Mouse (Mus musculus) embryonic facial prominence, embryonic 14.5 days (tissue): ENCODE results near the gene 4930432M17Rik. TPM values are rescaled to one million over a fixed set of nuclear protein-coding genes. Genes with fewer than 3 reads are reported as not detected.

Experiments
- ATAC-seq: fragments of 200-750 bp; cut with Nextera tagmentation; 2 replicates; pipeline ENCODE4 v1.8.0; 2017; ENCODE audit warnings: low read depth, moderate number of reproducible peaks, moderate TSS enrichment
- DNase-seq: peaks from one replicate; pipeline ENCODE4 v3.0.0-alpha.2; 2015; ENCODE audit warnings: low spot score
- H3K27ac ChIP-seq: fragments of 300-500 bp; sonication (generic); replicated peaks from 2 replicates; pipeline ENCODE4 v1.5.1; 2014; ENCODE audit warnings: low read depth, mild to moderate bottlenecking, low read length, moderate library complexity
- H3K27me3 ChIP-seq: fragments of 300-500 bp; sonication (generic); replicated peaks from 2 replicates; pipeline ENCODE4 v1.6.1; 2014; ENCODE audit warnings: low read length; ENCODE audit not compliant: control insufficient read depth, insufficient read depth
- H3K36me3 ChIP-seq: fragments of 300-500 bp; sonication (generic); 2 replicates; pipeline ENCODE4 v1.6.1; 2014; ENCODE audit warnings: low read length, mixed read lengths; ENCODE audit not compliant: control insufficient read depth, insufficient read depth
- H3K4me1 ChIP-seq: fragments of 300-500 bp; sonication (generic); 2 replicates; pipeline ENCODE4 v1.6.1; 2014; ENCODE audit warnings: antibody characterized with exemption, low read length; ENCODE audit not compliant: control insufficient read depth, insufficient read depth
- H3K4me2 ChIP-seq: fragments of 300-500 bp; sonication (generic); 2 replicates; pipeline ENCODE4 v1.6.1; 2014; ENCODE audit warnings: low read depth, mild to moderate bottlenecking, low read length, moderate library complexity, mixed read lengths
- H3K4me3 ChIP-seq: fragments of 300-500 bp; sonication (generic); 2 replicates; pipeline ENCODE4 v1.5.1; 2014; ENCODE audit warnings: low read depth, mild to moderate bottlenecking, low read length
- H3K9ac ChIP-seq: fragments of 300-500 bp; sonication (generic); 2 replicates; pipeline ENCODE4 v1.6.1; 2014; ENCODE audit warnings: low read depth, mild to moderate bottlenecking, low read length, moderate library complexity, mixed read lengths
- H3K9me3 ChIP-seq: fragments of 300-500 bp; sonication (generic); 2 replicates; pipeline ENCODE4 v1.6.1; 2016; ENCODE audit warnings: low read length; ENCODE audit not compliant: control insufficient read depth
- WGBS: fragments of 180-500 bp; shearing (Covaris S2); extraction: QIAGEN DNeasy Blood & Tissue Kit; methylation state at CpG from one replicate; pipeline ENCODE4 v1.1.7; 2014; 5-methylcytosine and 5-hydroxymethylcytosine counted together
- polyA plus RNA-seq: library from polyadenylated mRNA; unstranded; fragments of >200 nt; fragmentation: Nextera tagmentation; extraction: Ambion mirVana; gene quantifications from 2 replicates; pipeline ENCODE4 v1.2.1, GENCODE M21; 2014

4930432M17Rik gene
- polyA plus RNA-seq, 1 experiment from 2014 or later = not detected

GRCm38 (mm10) chr3:121689697-121690096, 19.1 kb downstream of the 4930432M17Rik start:
- Histone ChIP-seq H3K4me3 (no peak overlapping the region), H3K9me3 (no peaks in the 10 kb centered on the region), H3K4me2 (no peak overlapping the region), H3K27me3 (no peaks in the 10 kb centered on the region), H3K4me1 (no peaks in the 10 kb centered on the region), H3K36me3 (no peaks in the 10 kb centered on the region), H3K9ac (no peak overlapping the region), H3K27ac (no peak overlapping the region)
- no peak for ATAC-seq
- DNase-seq = no peak
- WGBS = 82% methylated on average over 3 of the region's 3 CpGs

GRCm38 (mm10) chr3:121693001-121693730, 22.6 kb downstream of the 4930432M17Rik start:
- Histone ChIP-seq H3K36me3 (no peaks in the 10 kb centered on the region), H3K27me3 (no peaks in the 10 kb centered on the region), H3K4me1 (no peaks in the 10 kb centered on the region), H3K9ac (no peak overlapping the region), H3K27ac (no peak overlapping the region), H3K4me3 (no peak overlapping the region), H3K4me2 (no peak overlapping the region), H3K9me3 (no peaks in the 10 kb centered on the region)
- no peak for ATAC-seq
- 57% methylated on average over 13 of the region's 13 CpGs for WGBS
- no peak for DNase-seq

GRCm38 (mm10) chr3:121693746-121694145, 23.2 kb downstream of the 4930432M17Rik start:
- no peak for ATAC-seq
- H3K4me1 ChIP-seq = no peaks in the 10 kb centered on the region
- 69% methylated on average over 5 of the region's 5 CpGs for WGBS

GRCm38 (mm10) chr3:121697169-121697568, 26.6 kb downstream of the 4930432M17Rik start:
- H3K36me3 ChIP-seq = no peaks in the 10 kb centered on the region
- peaks cover 10% of the 10 kb centered on the region for H3K4me1 ChIP-seq
- DNase-seq = no peak
- no peaks in the 10 kb centered on the region for H3K9me3 ChIP-seq
- H3K4me3 ChIP-seq = no peak overlapping the region
- no peak for ATAC-seq
- no peak overlapping the region for H3K4me2 ChIP-seq
- H3K27ac ChIP-seq = no peak overlapping the region
- H3K27me3 ChIP-seq = no peaks in the 10 kb centered on the region
- 75% methylated on average over 7 of the region's 7 CpGs for WGBS
- no peak overlapping the region for H3K9ac ChIP-seq

More at GRCm38 (mm10) chr3:121693746-121694145, 23.2 kb downstream of the 4930432M17Rik start:
- no peaks in the 10 kb centered on the region for H3K36me3 ChIP-seq
- no peaks in the 10 kb centered on the region for H3K27me3 ChIP-seq
- H3K9ac ChIP-seq = no peak overlapping the region
- no peak overlapping the region for H3K27ac ChIP-seq
- H3K4me2 ChIP-seq = no peak overlapping the region
- H3K4me3 ChIP-seq = no peak overlapping the region
- H3K9me3 ChIP-seq = no peaks in the 10 kb centered on the region
- no peak for DNase-seq

GRCm38 (mm10) chr3:121699401-121699800, 28.8 kb downstream of the 4930432M17Rik start:
- no peaks in the 10 kb centered on the region for H3K27me3 ChIP-seq
- DNase-seq = no peak
- no peak overlapping the region for H3K4me2 ChIP-seq
- no peaks in the 10 kb centered on the region for H3K36me3 ChIP-seq
- H3K4me1 ChIP-seq = peaks cover 10% of the 10 kb centered on the region
- no peak overlapping the region for H3K9ac ChIP-seq
- no peak overlapping the region for H3K27ac ChIP-seq
- no peak overlapping the region for H3K4me3 ChIP-seq
- ATAC-seq = no peak
- WGBS = 80% methylated on average over 4 of the region's 4 CpGs
- no peaks in the 10 kb centered on the region for H3K9me3 ChIP-seq

- no peaks in the 10 kb centered on the region for H3K36me3 ChIP-seq
- peaks cover 10% of the 10 kb centered on the region for H3K4me1 ChIP-seq
- no peak overlapping the region for H3K27ac ChIP-seq
- DNase-seq (no peak), ATAC-seq (no peak)
- H3K4me2 ChIP-seq = no peak overlapping the region
- no peaks in the 10 kb centered on the region for H3K9me3 ChIP-seq
- no peak overlapping the region for H3K9ac ChIP-seq
- H3K27me3 ChIP-seq = no peaks in the 10 kb centered on the region
- no peak overlapping the region for H3K4me3 ChIP-seq
- WGBS = 92% methylated on average over 4 of the region's 4 CpGs
These were observed 29.3 kb downstream of the 4930432M17Rik start for GRCm38 (mm10) chr3:121699849-121700248.

GRCm38 (mm10) chr3:121700364-121700952, 29.9 kb downstream of the 4930432M17Rik start:
- Histone ChIP-seq H3K9ac (no peak overlapping the region), H3K4me2 (peak overlapping the region; percentile 16; the same call in 1 of the 2 replicates), H3K4me3 (no peak overlapping the region), H3K4me1 (peaks cover 10% of the 10 kb centered on the region), H3K9me3 (no peaks in the 10 kb centered on the region), H3K27me3 (no peaks in the 10 kb centered on the region), H3K36me3 (no peaks in the 10 kb centered on the region), H3K27ac (peak overlapping the region; percentile 41; the same call in 1 of the 2 replicates)
- WGBS = 31% methylated on average over 8 of the region's 8 CpGs
- ATAC-seq (peak; percentile 82; the same call in 1 of the 2 replicates), DNase-seq (peak; percentile 76)

GRCm38 (mm10) chr3:121703155-121703879, 32.8 kb downstream of the 4930432M17Rik start:
- H3K9me3 ChIP-seq = no peaks in the 10 kb centered on the region
- no peaks in the 10 kb centered on the region for H3K27me3 ChIP-seq
- H3K4me2 ChIP-seq = no peak overlapping the region
- no peak overlapping the region for H3K4me3 ChIP-seq
- 81% methylated on average over 7 of the region's 7 CpGs for WGBS
- H3K9ac ChIP-seq = no peak overlapping the region
- H3K4me1 ChIP-seq = peaks cover 10% of the 10 kb centered on the region
- no peaks in the 10 kb centered on the region for H3K36me3 ChIP-seq
- no peak for DNase-seq
- no peak overlapping the region for H3K27ac ChIP-seq
- no peak for ATAC-seq
